Mouse (Mus musculus) thymus, postnatal 36 days (tissue): ENCODE measurements around the gene March4.

Experiments used
- DNase-seq, 2 experiments: peaks; one replicate each; pipeline ENCODE4 v3.0.0; 2022; ENCODE audit warnings: mixed read lengths in 2 of 2

March4 gene

DNA sequence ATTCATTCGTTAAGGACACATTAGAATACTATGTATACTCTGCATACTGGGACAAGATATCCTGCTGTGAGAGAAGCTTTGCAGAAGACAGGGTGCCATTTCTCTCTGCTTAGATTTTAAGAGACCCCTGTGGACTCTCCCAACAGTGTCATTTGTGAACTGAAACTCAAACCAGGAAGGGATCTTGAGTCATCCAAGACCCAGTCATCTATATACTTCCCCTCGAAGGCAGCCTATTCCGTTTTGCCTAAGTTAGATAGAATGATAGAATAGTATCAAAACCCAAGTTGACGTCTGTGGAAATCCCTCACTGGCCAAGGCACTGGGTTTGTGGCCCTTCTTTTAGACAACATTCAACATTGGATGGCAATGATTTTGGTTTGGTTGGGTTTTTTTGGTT lies 7.5 kb downstream of the March4 start:
- DNase-seq = no peak

DNA sequence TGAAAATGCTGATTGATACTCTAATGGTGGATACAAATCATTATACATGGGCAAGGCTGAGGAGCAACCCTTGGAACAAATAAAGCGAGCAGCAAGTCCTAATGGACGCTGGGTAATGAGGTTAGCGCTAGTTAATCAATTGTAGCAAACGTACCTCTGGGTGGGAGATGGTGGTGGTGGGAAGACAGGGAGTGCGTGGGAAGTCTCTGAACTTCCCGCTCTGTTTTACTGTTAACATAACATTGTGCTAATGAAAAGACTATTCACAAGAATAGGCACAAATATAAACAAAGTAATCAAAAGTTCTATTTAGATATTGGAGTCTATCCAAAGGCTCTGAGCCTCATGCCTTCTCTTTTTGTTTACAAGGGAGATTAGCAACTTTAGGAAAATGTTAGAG lies 13.1 kb downstream of the March4 start:
- DNase-seq = no peak

DNA sequence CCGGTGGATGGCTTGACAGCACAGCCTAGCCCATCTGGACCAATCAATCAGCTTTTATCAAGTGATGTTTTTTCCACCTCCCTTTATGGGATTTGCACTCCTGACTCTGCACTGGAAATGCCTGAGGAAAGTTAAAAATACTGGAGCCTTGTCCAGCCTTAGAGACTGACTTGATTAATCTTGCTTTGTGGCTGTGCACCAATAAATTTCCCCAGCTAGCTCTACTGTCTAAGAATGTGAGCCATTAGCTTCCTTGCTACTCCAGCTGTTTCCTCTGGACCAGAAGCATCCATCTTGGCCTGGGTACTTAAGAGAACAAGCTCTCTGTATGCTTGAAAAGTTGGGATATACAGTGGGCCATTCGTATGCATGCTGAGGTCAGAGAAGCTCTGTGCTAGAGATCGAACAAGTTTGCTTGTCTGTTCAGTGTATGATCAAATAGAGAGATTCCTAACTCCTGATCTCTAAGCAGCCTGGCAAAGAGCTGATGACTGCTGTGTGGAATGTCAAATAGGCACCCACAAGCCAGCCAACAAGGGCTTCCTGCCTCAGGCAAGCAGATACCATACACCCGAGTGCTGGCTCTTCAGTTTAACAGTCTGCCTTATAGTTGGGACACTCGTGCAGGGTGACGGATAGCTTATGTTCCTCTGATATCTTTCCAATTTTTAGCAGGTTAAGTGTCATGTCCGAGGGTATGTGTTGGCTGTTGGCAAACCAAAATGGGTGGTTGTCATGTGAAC lies 25.8 kb downstream of the March4 start:
- no peak for DNase-seq

DNA sequence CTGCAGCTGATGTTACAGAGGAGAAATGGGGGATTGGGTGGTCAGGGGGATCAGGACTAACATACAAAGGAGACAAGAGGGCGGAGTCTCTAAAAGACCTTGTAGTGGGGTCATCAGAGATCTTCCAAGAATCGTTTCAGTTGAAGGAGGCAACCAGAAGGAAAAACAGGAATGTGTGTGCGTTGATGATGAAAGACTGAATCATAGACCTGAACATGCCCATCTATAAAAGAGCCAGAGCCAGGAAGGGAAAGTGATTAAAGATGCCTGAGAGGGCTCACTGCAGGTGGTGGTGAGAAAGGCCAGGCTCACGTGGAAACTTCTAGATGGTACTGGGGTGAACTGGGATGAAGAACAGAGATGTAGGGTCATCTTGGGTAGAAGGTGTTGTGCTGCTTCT lies 27.2 kb downstream of the March4 start:
- no peak for DNase-seq

DNA sequence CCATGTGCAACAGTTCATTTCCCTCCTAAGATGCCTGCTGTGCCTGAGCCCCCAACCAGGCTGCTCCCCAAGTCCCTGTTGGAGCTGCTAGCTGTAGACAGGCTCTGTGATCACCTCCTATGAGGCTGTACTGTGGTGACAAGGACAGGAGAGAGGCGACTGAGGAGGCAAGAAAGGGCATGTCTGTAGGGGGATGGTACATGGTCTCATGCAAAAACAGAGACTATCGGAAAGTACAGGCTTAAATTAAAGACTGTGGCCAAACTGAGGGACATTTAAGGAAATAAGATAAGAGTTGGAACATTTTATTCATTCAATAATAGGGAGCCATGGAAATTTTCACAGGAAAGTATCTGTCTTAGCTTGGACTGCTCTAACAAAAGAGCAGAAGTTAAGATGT lies 29.1 kb downstream of the March4 start:
- no peak for DNase-seq

DNA sequence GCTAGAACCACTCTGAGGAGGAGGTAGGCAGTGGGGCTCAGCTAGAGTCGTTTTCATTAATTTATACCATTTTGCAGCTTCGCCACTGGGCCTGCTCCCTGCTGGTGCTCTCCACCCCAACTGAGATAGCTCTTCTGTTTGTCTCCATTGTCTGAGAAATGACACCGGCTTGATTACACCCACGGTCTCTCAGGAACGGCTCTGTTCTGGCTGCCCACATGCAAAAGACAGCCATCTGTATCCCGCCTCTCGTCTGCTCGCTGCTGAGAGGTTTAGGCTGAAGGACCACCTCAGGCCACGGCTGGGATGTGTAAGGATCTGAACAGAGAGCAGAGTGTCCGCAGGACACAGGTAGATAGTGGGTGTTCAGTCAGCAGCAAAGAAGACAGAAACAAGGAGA lies 30.5 kb downstream of the March4 start:
- no peak for DNase-seq

DNA sequence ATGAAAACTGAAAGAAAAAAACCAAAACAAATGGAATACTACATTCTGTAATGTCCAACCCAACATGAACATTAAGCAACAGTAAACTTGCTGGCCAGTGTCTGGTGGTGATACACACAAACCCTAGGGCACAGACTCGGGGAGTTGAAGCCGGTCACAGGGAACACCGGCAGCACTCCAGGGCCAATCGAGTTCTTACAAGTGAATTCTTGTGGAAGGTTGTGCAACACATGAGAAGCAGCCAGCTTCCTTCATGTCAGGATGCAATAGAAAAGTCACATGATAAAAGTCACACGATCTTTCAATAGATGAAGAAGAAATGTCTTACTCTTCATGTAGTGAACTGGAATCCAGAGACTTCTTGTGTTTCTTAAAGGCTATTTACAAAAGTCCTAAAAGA lies 39.1 kb downstream of the March4 start:
- DNase-seq = no peak

DNA sequence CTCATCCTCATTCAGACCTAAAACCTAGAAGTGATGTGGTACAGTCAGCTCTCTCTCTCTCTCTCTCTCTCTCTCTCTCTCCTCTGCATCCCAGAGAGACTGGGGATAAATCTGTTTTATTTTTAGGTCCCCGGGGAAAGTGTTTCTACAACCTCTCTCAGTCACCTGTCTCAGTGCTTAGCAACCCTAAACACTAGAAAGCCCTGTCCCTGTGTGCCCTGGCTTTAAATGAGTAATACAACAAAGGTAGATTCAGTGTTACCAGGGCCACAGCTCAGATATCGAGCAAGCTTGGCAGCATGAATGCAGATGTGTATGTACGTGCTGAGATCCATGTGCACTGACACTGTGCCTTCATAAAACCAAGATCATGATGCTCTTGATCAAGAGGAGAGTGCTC lies 43.3 kb downstream of the March4 start:
- DNase-seq = no peak

DNA sequence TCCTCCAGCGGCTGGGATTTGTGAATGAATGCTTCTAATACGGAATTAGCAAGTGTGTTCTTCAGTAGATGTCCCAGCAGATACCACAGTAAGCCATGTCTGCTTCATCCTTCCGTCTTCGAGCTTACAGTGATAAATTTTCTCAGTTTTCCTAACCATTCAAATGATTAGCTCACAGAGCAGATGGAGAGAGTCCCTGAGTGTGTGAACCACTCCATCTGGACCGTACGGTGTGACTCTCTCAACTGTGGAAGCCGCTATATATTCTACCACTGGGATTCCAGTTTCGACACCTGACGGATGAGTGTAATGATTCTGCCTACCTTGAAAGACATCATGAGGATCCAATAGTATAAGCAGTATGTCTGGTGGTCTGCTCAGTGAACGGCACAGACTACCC lies 44.1 kb downstream of the March4 start:
- DNase-seq = no peak

DNA sequence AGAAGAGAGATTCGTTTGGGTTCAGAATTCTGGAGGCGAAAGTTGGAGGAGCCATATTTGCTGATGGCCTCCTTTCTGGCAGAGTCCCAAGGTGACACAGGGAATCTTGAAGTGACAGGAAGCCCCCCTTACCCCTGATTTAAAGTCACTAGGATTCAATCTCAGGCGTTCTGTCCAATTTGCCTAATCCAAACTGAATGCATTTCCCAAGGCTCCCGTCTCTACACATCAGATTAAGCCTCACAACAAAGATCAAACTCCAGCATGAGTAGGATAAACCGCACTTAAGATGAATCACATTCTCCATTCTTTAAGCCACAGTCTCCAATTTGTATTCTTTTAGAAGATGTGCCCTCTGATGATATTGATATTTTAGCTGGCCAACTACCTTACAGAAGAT lies 45.4 kb downstream of the March4 start:
- DNase-seq = no peak

DNA sequence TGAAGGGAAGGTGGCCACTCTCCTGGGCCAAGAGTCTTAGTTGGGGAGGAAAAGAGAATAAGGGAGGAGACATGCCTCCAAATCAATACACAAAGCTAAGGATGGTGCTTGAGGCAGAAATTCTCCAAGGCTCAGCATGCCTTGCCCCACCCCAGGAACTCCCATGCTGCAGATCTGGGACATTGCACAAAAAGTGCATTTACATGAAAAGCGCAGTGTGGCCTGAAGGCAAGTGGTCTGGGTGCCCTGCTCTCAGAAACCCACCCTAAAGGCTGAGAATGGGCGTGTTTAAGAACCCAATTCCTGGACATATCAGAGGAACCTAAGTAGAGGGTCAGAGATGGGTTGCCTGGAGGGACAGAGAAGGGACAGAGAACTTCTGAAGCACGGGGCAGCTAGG lies 45.9 kb downstream of the March4 start:
- no peak for DNase-seq

DNA sequence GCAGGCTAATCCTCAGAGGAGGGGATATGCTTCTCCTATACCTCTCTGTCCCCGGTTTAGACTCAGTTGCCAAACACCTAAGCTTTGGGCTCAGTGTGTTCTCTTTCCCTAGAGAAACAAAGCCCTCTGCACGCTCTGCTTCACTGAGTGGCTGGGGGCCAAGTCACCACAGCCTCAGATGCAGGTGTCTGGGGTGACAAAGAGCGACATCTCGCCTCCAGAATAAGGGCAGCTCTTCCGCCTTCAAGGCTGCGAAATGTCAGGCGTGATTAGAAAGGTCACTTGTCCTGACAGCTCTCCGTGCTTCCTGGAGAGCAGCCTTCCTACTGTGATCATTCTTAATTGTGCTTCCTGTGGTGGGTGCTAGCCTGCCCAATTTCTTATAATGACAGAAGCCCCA lies 46.5 kb downstream of the March4 start:
- DNase-seq = no peak

DNA sequence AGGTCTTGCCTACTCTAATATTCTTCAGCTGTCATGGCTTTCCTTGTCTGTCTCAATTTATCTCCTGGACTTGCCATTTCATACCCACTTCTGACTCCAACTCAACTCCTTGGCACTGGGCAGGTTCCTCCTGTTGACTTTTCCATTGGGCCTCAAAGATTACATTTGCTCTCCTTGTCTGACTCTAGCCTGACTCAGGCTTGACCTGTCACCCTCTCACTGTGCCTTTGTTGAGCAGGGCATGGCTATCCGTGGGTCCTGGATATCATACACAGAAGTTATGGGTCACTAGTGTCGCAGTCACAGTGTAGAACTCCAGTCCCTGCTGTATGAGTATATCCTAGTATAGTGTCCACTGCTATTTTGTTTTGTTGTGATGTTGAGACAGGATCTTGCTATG lies 60.1 kb downstream of the March4 start:
- DNase-seq = no peak

DNA sequence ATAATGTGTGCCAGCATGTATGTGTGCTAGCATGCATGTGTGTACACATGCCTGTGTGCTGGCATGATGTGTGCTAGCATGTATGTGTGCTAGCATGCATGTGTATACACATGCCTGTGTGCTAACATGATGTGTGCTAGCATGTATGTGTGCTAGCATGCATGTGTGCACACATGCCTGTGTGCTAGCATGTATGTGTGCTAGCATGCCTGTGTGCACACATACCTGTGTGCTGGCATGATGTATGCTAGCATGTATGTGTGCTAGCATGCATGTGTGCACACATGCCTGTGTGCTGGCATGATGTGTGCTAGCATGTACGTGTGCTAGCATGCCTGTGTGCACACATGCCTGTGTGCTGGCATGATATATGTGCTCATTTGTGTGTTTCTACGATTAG lies 67.7 kb downstream of the March4 start:
- DNase-seq = no peak

DNA sequence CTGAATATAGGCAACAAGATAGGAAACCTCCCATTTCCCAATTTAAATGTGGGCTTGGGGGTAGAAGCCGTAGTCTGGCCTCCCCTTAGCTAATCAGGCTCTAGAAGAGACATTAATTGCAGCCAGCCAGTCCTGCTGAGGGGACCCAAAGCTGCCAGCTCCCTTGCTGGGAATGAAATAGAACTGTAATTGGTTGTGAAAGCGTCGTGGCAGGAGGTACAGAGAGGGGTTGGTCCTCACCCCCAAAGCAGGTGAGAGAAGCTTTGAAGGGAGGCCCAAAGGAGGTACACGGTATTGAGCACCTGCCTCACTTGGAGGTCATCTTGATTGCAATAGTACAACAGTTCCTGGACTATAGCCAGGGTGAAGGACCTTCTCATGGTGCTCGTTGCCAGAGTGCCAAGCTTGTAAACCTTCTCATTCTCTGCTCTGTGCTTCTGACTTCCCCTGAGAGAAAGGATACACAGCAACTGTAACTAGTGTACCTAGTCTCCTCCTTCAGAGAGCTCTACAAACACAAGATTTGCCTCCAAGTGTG lies 68.2 kb downstream of the March4 start:
- DNase-seq = no peak

DNA sequence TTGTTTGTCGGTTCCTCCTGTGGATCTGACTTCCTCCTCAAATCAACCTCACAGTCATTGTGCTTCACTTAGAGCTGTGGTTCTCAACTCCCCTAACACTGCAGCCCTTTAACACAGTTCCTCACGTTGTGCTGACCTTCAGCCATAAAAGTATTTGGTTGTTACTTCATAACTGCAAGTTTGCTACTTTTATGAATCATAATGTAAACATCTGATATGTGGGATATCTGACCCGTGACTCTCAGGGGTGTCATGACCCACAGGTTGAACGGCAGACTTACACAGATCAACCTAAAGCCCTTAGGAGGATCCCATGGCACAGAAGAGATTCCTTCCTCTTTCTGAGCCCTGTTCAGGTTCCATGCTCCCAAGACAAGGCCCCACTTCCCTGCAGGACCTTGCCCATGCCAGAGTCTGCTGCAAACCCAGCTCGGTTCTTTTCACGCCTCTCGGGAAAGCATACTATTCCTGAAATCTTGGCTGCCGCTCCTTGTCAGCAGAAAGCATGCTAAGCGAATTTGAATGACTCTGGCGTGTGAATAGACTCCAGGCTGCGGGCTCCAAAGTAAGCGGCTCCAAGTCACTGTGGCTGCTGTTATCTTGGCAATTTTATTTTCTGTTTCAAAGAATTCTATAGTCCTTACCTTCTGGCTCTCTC lies 71.7 kb downstream of the March4 start:
- DNase-seq = no peak

DNA sequence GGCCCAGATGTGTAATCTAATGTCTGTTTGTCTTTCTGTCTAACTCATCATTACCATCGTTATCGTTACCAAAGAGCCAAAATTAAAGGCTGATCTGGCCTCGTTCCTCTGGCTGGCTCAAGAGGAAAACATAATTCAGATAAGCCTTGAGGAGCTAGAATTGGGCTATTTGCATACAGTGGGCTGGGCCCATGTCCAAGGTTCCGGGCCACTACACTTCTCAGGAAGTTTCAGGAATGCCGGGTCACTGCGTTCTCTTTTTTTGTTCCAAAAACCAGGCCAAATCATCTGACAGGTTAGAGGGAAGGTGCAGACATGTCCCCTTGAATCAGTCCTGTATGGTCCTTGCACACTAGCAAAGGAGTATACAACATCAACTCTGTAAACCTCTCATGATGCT lies 74.2 kb downstream of the March4 start:
- no peak for DNase-seq

DNA sequence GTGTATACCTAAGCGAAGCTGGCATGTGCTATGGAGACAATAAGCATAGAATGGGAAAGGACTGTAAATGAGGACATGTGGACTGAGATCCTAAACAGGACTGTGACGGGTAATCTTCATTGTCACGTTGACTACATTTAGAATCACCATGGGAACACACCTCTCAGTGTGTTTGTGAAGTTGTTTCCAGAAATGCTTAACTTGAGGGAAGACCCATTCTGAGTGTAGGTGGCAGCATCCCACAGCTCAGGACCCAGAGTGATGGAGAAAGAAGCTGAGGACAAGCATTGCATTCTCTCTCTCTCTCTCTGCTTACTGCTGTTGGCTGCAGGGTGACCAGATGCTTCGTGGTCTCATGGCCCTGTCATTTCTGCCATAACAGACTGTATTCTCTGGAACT lies 79.1 kb downstream of the March4 start:
- no peak for DNase-seq

DNA sequence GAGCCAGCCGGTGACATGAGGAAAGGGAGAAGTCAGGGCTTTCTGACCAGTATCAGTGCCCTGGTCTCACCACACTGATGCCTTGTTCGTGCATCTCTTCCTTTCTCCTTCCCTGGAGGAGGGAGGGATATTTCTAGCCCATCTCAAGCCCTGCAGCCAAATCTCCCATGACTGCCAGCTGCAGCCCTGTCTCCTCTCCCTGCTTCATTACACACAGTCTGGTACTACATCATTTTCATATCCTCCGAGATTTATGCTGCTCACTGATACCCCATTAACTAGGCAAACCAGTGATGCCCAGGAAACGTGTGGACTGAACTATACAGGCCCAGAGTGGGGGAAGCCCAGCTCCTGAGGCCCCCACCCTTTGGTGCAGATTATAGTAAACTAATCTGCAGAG lies 80.8 kb downstream of the March4 start:
- no peak for DNase-seq

DNA sequence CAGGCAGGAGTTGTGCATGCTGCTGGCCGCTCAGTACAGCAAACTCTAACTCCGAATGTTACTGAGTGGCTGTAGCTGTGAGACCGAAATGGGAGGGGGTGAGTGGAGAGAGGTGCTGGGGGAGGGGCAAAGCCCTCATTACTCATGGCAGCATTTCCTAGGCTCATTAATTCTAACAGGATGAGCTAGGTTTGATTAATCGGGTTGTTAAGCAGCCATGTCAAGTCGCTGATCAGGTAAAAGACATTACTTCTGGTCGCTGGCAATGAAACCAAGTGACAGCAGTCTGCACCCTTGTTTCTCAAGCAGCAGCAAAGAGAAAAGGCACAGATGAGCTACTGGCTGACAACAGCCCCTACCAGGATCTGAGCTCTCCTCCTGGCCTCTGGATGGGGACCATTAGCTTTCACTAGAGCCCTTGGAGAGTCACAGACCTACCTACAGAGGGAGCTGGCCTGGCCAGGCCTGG lies 82.0 kb downstream of the March4 start:
- DNase-seq = no peak

DNA sequence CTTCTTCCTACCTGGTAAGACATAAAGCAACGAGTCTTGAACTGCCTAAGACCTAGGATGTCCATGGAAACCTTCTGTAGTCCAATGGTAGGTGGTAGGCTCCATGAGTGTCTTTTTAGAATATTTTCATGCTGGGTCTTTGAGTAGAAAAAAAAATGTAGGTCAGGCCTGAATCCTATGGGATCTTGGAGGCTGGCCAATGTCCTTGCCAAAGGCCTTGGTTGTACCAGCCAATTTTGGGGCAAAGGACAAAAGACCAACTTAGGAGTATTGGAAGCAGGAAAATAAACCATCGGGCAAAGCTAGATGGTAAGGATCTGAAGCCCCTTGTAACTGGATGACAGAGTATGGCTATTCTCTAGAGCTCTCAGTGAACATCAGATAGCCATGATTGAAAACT lies 83.9 kb downstream of the March4 start:
- no peak for DNase-seq

DNA sequence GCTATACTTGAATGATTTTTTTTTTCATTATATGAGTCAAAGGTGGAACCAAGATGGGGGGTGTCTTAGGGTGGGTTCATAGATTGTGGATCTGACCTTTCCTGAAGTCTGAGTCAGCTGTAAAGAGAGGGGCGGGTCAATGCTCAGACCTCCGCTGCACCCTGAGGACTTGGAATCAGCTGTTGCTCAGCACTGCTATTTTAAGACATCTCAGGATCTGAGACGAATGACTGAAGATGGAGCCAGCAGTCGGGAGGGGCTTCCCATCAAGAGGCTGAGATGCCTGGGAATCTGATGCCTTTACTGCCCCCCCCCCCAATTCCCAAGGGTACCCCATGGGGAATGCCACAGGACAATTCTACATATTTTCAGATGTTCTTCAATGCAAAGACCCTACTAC lies 85.9 kb downstream of the March4 start:
- no peak for DNase-seq

DNA sequence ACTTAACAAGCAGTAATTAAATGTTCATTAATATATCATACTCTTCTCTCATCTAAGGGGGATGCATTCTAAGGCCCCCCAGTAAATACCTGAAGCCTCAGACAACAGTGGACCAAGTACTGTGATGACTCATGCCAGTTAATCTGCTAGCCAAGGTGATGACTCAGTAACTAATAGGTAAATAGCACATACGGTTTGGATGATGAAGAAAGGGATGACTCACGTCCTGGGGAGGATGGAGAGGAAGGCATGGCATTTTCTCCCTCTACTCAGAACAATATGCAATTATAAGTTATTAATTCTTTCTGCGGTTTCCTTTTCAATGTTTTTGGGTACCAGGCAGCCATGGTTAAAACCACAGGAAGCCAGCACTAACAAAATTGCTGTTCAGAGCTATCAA lies 87.0 kb downstream of the March4 start:
- DNase-seq = no peak

DNA sequence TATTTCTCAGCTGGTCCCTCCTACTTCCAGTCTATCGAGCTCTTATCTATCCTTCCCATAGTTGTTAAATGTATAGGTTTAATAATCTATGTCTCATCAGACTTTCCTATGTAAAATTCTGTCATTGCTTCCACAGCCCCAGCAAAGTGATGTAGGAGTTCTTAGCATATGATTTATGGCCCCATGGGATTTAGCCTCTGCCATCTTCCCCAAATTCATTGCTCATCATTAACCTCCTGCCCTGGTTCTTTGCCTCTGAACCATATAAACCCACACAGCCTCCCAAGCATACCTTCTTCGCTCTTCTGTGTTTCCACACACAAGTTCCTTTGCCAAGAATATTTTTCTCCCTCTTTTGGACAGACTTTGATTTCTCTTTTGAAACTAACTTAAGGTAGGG lies 94.0 kb downstream of the March4 start:
- no peak for DNase-seq

DNA sequence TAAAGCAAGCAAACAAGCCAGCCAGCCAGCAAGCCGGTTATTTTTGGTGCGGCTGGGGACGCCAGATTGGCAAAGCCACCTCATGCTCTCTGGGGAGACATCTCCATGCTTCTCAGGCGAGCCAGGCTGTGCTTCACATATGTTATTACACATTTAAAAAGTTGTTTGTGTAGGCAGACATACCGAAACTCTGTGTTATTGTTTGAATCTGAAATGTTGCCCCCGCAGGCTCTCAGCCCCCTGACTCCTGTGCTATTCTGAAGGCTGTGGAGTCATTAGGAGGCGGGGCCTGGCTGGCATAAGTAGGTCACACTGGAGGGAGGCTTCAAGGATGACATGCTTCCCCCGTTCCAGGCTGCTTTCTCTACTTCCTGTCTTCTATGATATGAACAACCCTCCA lies 97.6 kb downstream of the March4 start:
- no peak for DNase-seq
